Mouse (Mus musculus) thymus, postnatal 4 days (tissue): ENCODE data around the gene Olfr889.
"Not testable (repeated sequence)": the region's sequence is repeated elsewhere in the genome, so short reads cannot be mapped to it uniquely, and the experiment has no call there.

Experiments
- DNase-seq: peaks from one replicate; pipeline ENCODE4 v3.0.0; 2021

The Olfr889 gene

DNA sequence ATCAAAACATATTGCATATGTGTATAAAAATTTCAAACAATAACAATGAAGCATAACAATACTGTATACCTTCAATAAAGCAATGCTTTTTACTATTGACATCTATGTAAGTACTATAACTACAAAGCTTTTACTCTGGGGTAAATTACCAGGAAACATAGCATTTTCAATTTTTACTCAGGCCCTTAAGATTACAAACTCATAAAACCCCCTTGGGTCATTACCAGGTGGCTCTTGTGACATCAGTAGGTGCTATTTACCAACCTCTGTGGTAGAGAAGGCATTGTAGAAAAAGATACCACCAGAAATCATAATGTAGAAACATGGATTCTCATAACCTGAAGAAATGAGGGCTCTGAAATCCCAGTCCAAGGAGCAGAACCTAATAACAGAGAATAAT, at the start of gene Olfr889:
Gene Olfr889, plus strand, starts transcription at position 301 of the 400 bp plus-strand sequence.
- no peak for DNase-seq

DNA sequence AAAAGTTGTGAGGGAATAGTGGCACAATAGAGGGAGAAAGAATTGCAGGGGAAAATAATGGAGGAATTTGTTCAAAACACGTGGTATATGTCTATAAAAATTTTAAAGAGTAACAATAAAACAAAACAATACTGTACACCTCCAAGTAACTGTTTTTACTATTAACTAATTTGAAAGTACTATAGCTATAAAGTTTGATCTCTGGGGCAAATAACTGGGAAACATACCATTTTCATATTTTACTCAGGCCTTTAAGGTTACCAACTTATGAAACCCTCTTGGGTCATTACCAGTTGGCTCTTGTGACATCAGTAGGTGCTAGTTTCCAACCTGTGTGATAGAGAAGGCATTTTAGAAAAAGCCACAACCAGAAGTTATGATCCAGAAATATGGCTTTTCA, 31.2 kb upstream of the Olfr889 start, which contains the start of gene Olfr887:
Gene Olfr887, plus strand, starts transcription at position 301 of the 400 bp plus-strand sequence.
- DNase-seq: no peak

DNA sequence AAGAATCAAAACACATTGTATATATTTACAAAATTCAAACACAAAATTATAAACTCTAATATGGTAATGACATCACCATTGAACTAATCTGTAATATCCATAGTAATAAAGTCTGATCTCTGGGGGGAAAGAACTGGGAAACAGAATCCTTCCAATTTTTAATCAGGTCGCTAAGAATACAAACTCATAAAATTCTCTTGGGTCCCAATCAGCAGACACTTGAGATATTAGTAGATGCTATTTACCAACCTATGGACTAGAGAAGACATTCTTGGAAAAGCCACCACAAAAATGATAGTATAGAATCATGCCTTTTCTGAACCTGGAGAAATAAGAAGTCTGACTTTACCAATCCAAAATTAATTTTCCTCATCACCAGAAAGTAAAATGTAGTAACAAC, 7.2 kb upstream of the Olfr889 start, which contains the start of gene Olfr888:
Gene Olfr888, plus strand, starts transcription at position 301 of the 400 bp plus-strand sequence.
- no peak for DNase-seq

DNA sequence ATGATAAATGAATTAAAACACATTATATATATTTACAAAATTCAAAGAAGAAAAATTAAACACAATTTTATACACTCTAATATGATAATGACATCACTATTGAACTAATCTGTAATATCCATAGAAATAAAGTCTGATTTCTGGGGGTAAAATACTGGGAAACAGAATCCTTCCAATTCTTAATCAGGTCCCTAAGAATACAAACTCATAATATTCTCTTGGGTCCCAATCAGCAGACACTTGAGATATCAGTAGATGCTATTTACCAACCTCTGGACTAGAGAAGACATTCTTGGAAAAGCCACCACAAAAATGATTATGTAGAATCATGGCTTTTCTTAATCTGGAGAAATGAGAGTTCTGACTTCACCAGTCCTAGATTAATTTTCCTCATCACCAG, 27.2 kb downstream of the Olfr889 start, which contains the start of gene Olfr890:
Gene Olfr890, plus strand, starts transcription at position 301 of the 400 bp plus-strand sequence.
- DNase-seq: no peak

DNA sequence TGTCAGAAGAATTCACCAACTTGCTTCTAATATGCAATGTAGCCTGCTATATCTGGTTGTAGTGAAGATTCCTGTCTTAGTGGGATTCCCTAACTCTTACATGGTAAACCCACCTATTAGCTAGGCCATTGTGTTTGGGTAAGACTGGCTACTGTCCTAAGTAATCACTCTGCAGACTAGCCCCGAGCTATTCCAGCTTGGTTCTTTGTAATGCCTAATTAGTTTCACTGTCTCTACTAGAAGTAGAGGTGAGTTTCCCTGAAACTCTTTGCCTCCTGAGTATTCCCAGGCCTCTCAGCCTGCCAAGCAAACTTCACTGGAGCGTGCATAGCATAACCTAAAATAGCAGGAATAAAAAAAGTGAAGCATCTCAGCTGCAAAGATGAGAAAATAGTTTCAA, 53.3 kb downstream of the Olfr889 start:
- DNase-seq: not testable (repeated sequence)
